Mouse (Mus musculus): ENCODE measurements around the gene Plxna4. TPM values are rescaled to one million over a fixed set of nuclear protein-coding genes. Genes with fewer than 3 reads are reported as not detected.

Plxna4 gene
- total and polyA plus RNA-seq, 3 experiments, result not detected

DNA sequence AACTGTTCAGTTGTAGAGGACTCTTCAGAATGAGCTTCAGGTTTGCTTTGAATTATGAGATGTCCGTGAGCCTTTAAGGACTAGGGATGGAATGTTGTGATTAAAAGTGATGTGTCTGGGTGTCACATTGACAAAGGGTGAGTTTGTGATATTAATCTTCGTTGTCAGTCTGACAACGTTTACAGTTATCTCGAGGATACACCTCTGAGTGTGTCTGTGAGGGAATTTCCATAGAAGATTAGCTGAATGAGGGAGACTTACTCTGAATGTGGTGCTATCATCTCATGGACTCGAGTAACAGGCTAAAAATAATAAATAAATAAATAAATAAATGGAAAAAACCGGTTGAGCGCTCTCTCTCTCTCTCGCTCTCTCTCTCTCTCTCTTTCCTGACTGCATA lies 122.9 kb downstream of the Plxna4 start:
- TF ChIP-seq MAX (IDR thresholded peaks at IDR 0.05; ENCODE audit: low read length) (no peak), CHD1 (IDR thresholded peaks at IDR 0.05; ENCODE audit: low read depth, low read length) (no peak), BHLHE40 (IDR thresholded peaks at IDR 0.05; ENCODE audit: low read depth, low read length) (no peak), EP300 (IDR thresholded peaks at IDR 0.05; ENCODE audit: low read length) (no peak), NELFE (IDR thresholded peaks at IDR 0.05; ENCODE audit: low read depth, low read length) (no peak), USF1 (IDR thresholded peaks at IDR 0.05; ENCODE audit: low read depth, low read length) (no peak), ZC3H11A (IDR thresholded peaks at IDR 0.05; ENCODE audit: low read depth, low read length) (no peak), MYC (IDR thresholded peaks at IDR 0.05; ENCODE audit: low read depth, low read length) (no peak), IRF4 (IDR thresholded peaks at IDR 0.05; ENCODE audit: low read depth, low read length) (no peak)
- dilution Hi-C loops (cut with MboI; ENCODE audit: extremely low pct_ligation_motif_present, extremely low pct_unique_long_range_greater_than_20kb, low sequenced_read_pairs), result no loop called here
- in situ Hi-C loops (cut with MboI; ENCODE audit: low pct_ligation_motif_present, low pct_unique_long_range_greater_than_20kb, low sequenced_read_pairs), result no loop called here
- Histone ChIP-seq H3K9ac (ENCODE audit: insufficient read depth, low read depth) (no peak overlapping the region), H3K27me3 (replicated peaks) (peaks cover 3% of the 10 kb centered on the region), H3K36me3 (replicated peaks in 1 of 2; ENCODE audit: control insufficient read depth in 1 of 2, insufficient read depth in 1 of 2, low read length in 1 of 2) (no peaks in the 10 kb centered on the region), H3K79me2 (replicated peaks; ENCODE audit: control insufficient read depth, extremely low read depth, insufficient read depth, poor library complexity, severe bottlenecking) (no peaks in the 10 kb centered on the region), H3K4me1 (ENCODE audit: control insufficient read depth in 1 of 2, insufficient read depth in 2 of 2) (peaks cover 0 to 32% of the 10 kb centered on the region in 2 experiments; a peak in 2 of 4 replicates), H3K27ac (ENCODE audit: insufficient read depth, low read depth) (no peak overlapping the region), H3K9me3 (replicated peaks; ENCODE audit: low read length) (no peaks in the 10 kb centered on the region), H3K4me3 (replicated peaks in 1 of 3; ENCODE audit: low read depth in 2 of 3, low read length in 2 of 3, poor library complexity in 1 of 3) (no peak overlapping the region), H3K4me2 (ENCODE audit: insufficient read depth, low read depth, poor library complexity, severe bottlenecking) (no peak overlapping the region)
- DNase-seq (ENCODE audit: extremely low read depth), result no peak

DNA sequence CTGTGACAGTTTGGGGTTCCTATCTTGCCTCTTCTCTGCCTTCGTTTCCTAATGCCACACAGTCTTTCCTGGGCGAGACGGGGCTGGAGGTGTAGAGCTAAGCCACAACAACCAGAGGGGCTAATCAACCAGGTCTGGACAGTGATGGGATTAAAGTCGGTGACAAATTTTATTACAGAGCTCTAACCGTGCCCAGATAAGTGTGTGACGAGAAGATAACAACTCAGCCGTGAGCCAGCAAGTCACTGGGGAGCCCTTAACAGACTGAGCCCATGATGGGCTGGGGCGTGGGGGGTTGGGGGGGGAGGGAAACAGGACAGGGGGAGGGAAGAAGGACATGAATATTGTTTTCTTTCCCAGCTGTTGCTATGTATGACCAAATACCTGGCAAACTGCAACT lies 123.4 kb downstream of the Plxna4 start:
- Histone ChIP-seq H3K9me3 (replicated peaks; ENCODE audit: low read length) (no peaks in the 10 kb centered on the region), H3K36me3 (replicated peaks in 1 of 2; ENCODE audit: control insufficient read depth in 1 of 2, insufficient read depth in 1 of 2, low read length in 1 of 2) (no peaks in the 10 kb centered on the region), H3K27me3 (replicated peaks) (peaks cover 3% of the 10 kb centered on the region), H3K4me3 (replicated peaks in 1 of 3; ENCODE audit: low read depth in 2 of 3, low read length in 2 of 3, poor library complexity in 1 of 3) (no peak overlapping the region), H3K27ac (ENCODE audit: insufficient read depth, low read depth) (no peak overlapping the region), H3K9ac (ENCODE audit: insufficient read depth, low read depth) (no peak overlapping the region), H3K4me1 (ENCODE audit: control insufficient read depth in 1 of 2, insufficient read depth in 2 of 2) (peaks cover 0 to 27% of the 10 kb centered on the region in 2 experiments; a peak in 2 of 4 replicates), H3K4me2 (ENCODE audit: insufficient read depth, low read depth, poor library complexity, severe bottlenecking) (no peak overlapping the region), H3K79me2 (replicated peaks; ENCODE audit: control insufficient read depth, extremely low read depth, insufficient read depth, poor library complexity, severe bottlenecking) (no peaks in the 10 kb centered on the region)
- DNase-seq (ENCODE audit: extremely low read depth), result no peak
- TF ChIP-seq EP300 (IDR thresholded peaks at IDR 0.05; ENCODE audit: low read length), result no peak
- no peak for TF ChIP-seq RAD21 (IDR thresholded peaks at IDR 0.05; ENCODE audit: low read depth, low read length)
- no peak for TF ChIP-seq NRF1 (IDR thresholded peaks at IDR 0.05; ENCODE audit: low read depth, low read length)
- no peak for TF ChIP-seq ZMIZ1 (IDR thresholded peaks at IDR 0.05; ENCODE audit: low read depth, low read length)
- TF ChIP-seq JUN (IDR thresholded peaks at IDR 0.05; ENCODE audit: insufficient read depth, low read depth, low read length), result no peak
- no peak for TF ChIP-seq JUND (conservative IDR thresholded peaks at IDR 0.05; ENCODE audit: low read depth, low read length)
- no peak for TF ChIP-seq HCFC1 (IDR thresholded peaks at IDR 0.05; ENCODE audit: low read depth, low read length)
- no peak for TF ChIP-seq RCOR1 (conservative IDR thresholded peaks at IDR 0.05; ENCODE audit: low read depth, low read length)
- no peak for TF ChIP-seq SMC3 (IDR thresholded peaks at IDR 0.05; ENCODE audit: low read depth, low read length)
- TF ChIP-seq MAZ (IDR thresholded peaks at IDR 0.05; ENCODE audit: low read depth, low read length), result no peak
- no peak for TF ChIP-seq NELFE (IDR thresholded peaks at IDR 0.05; ENCODE audit: low read depth, low read length)
- TF ChIP-seq MAX (IDR thresholded peaks at IDR 0.05; ENCODE audit: low read length), result no peak
- no peak for TF ChIP-seq GABPA (IDR thresholded peaks at IDR 0.05; ENCODE audit: insufficient replicate concordance, low read depth, low read length)
- no peak for TF ChIP-seq UBTF (IDR thresholded peaks at IDR 0.05; ENCODE audit: low read depth, low read length)
- no peak for TF ChIP-seq PAX5 (IDR thresholded peaks at IDR 0.05; ENCODE audit: low read length)
- TF ChIP-seq USF1 (IDR thresholded peaks at IDR 0.05; ENCODE audit: low read depth, low read length), result no peak
- no peak for TF ChIP-seq CHD2 (IDR thresholded peaks at IDR 0.05; ENCODE audit: low read length)
- no peak for TF ChIP-seq ZC3H11A (IDR thresholded peaks at IDR 0.05; ENCODE audit: low read depth, low read length)
- in situ Hi-C loops (cut with MboI; ENCODE audit: low pct_ligation_motif_present, low pct_unique_long_range_greater_than_20kb, low sequenced_read_pairs), result no loop called here
- dilution Hi-C loops (cut with MboI; ENCODE audit: extremely low pct_ligation_motif_present, extremely low pct_unique_long_range_greater_than_20kb, low sequenced_read_pairs), result no loop called here
